Mouse (Mus musculus) E14TG2a.4 (cell line): ENCODE results near the gene Gm5431.
A peak's percentile ranks its signal among the peaks of the same experiment; 100 is the strongest.
"Not testable (repeated sequence)": the region's sequence is repeated elsewhere in the genome, so short reads cannot be mapped to it uniquely, and the experiment has no call there.

Source experiments
- H3K27me3 ChIP-seq: 2 replicates; pipeline ENCODE4 v1.6.1; 2014; ENCODE audit warnings: low read length, control low read depth; ENCODE audit not compliant: insufficient read depth
- H3K36me3 ChIP-seq: 2 replicates; pipeline ENCODE4 v1.6.1; 2014; ENCODE audit warnings: low read length, control low read depth; ENCODE audit not compliant: insufficient read depth
- H3K4me1 ChIP-seq: replicated peaks from 2 replicates; pipeline ENCODE4 v1.6.1; 2014; ENCODE audit warnings: low read depth, low read length, control low read depth
- H3K4me3 ChIP-seq: replicated peaks from 2 replicates; pipeline ENCODE4 v1.5.1; 2014; ENCODE audit warnings: mild to moderate bottlenecking, low read length
- H3K9me3 ChIP-seq: 2 replicates; pipeline ENCODE4 v1.6.1; 2014; ENCODE audit warnings: low read length, control low read depth
- CTCF ChIP-seq: conservative IDR thresholded peaks from 2 replicates; pipeline ENCODE4 v1.5.1; 2014; ENCODE audit warnings: low read length
- NANOG ChIP-seq: IDR thresholded peaks from 2 replicates; pipeline ENCODE4 v1.6.1; 2014; ENCODE audit warnings: borderline replicate concordance, low read length, mixed read lengths
- POU5F1 ChIP-seq: IDR thresholded peaks from 2 replicates; pipeline ENCODE4 v1.6.1; 2014; ENCODE audit warnings: low read length, borderline replicate concordance

Gene Gm5431

DNA sequence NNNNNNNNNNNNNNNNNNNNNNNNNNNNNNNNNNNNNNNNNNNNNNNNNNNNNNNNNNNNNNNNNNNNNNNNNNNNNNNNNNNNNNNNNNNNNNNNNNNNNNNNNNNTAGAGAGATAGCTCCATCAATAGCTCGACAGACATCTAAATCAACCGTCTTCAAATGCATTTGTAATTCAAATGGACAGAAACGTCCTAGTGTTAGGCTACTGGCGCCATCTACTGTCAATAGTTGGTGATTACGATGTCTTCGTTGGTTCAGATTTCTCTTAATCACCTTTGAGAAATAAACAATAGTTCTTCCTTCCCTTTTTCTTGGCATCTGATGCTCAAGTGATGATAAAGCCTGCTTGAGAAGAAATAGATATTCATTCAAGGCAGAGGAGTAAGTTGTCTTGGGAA, 43.0 kb downstream of the Gm5431 start:
- peaks cover 34% of the 10 kb centered on the region for H3K4me1 ChIP-seq
- TF ChIP-seq POU5F1: no peak
- TF ChIP-seq NANOG: no peak
- TF ChIP-seq CTCF: peak; percentile 70
- no peaks in the 10 kb centered on the region for H3K36me3 ChIP-seq
- peaks cover 27% of the 10 kb centered on the region for H3K27me3 ChIP-seq
- H3K4me3 ChIP-seq: peak overlapping the region; percentile 90; the same call in 1 of the 2 replicates
- no peaks in the 10 kb centered on the region for H3K9me3 ChIP-seq

DNA sequence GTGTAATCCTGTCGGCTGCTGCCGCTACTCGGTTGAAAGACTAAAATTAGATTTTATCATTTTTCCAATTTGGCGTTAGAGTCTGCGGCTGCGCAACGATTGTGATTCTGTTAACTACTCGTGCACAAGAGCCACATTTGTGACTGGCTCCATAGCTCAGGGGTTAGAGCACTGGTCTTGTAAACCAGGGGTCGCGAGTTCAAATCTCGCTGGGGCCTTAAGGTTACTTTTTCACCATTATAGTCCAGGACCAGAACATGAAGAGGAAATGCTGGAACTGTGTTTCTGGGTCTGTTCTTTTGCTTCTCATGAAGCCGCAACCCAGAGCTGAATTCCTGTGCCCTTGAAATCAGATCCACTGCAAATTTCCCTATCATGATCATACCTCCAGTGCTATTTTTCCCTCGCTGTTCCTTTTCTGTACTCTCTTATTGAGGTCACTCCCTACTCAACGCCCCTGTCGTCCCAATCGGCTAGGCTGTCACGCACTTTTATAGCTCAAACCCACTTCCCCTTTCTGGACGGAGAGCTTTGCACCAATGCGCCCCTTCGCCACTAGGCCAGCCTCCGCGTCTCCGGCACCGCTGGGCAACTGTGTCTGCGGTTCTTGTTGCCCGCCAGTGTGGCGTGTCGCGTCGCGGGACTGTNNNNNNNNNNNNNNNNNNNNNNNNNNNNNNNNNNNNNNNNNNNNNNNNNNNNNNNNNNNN, 48.4 kb downstream of the Gm5431 start:
- H3K4me1 ChIP-seq: peaks cover 65% of the 10 kb centered on the region
- H3K9me3 ChIP-seq: no peaks in the 10 kb centered on the region
- H3K36me3 ChIP-seq: no peaks in the 10 kb centered on the region
- TF ChIP-seq CTCF (no peak), POU5F1 (no peak), NANOG (no peak)
- peaks cover 51% of the 10 kb centered on the region for H3K27me3 ChIP-seq
- peak overlapping the region; percentile 90 for H3K4me3 ChIP-seq

DNA sequence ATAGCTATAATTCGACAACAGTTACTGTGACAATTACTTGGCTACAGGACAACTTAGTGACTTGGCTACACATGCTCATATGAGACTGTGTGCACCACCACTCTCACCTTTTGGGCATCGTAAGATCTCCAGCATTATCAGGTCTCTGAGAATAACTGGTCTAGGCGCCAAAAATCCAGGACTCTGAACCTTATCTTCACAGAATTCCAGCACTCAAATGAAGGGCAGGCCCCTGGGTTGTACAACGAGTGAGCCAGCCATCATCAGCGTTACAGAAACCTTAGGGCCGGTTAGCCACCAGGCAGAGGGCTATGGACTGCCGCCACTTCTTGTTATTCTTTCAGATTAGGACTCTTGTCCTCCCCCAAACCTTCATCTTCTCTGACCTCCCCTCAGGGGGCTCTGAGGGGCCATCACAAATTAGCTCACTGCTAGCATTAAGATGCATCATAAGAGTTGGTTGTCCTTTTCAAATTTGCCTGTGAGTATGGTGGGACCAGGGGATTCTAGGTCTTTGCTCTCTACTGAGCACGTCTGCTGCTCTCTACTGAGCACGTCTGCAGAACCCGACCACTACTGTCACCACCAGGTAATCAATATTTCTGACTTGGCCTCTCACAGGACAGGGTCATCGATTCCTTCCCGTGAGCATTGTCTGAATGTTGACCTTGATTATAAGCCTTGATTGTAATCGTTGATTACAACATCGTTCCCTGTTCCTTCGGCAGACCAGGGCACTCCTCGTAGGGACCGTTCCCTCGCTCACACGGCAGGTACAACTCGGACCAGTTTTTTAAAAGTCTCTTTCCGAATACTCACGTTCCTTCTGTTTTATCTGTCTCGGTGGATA, 49.2 kb downstream of the Gm5431 start:
- peaks cover 48% of the 10 kb centered on the region for H3K27me3 ChIP-seq
- no peaks in the 10 kb centered on the region for H3K9me3 ChIP-seq
- H3K4me1 ChIP-seq: peaks cover 65% of the 10 kb centered on the region
- peak overlapping the region; percentile 90 for H3K4me3 ChIP-seq
- no peaks in the 10 kb centered on the region for H3K36me3 ChIP-seq
- TF ChIP-seq NANOG (no peak), POU5F1 (no peak), CTCF (no peak)

DNA sequence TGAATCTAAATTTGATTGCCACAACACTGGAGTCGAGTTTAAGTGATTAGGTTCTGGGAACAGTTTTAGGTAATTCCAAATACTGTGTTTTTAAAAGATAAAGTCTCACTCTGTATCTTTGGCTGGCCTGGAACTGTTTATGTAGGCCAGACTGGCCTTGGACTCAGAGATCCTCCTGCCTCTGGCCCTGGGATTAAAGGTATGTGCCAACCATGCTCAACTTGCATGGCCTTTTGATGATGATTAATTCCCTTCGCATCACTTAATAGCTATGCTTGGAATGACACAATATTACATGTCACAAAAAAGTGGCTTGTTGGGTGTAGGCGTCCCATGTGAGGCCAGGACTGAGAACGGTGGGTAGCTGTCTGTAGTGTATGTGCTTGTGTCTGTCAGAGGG, 49.8 kb downstream of the Gm5431 start:
- H3K4me1 ChIP-seq: peaks cover 67% of the 10 kb centered on the region
- TF ChIP-seq NANOG (no peak), CTCF (no peak), POU5F1 (no peak)
- peaks cover 44% of the 10 kb centered on the region for H3K27me3 ChIP-seq
- no peak overlapping the region for H3K4me3 ChIP-seq
- H3K9me3 ChIP-seq: no peaks in the 10 kb centered on the region
- H3K36me3 ChIP-seq: no peaks in the 10 kb centered on the region

DNA sequence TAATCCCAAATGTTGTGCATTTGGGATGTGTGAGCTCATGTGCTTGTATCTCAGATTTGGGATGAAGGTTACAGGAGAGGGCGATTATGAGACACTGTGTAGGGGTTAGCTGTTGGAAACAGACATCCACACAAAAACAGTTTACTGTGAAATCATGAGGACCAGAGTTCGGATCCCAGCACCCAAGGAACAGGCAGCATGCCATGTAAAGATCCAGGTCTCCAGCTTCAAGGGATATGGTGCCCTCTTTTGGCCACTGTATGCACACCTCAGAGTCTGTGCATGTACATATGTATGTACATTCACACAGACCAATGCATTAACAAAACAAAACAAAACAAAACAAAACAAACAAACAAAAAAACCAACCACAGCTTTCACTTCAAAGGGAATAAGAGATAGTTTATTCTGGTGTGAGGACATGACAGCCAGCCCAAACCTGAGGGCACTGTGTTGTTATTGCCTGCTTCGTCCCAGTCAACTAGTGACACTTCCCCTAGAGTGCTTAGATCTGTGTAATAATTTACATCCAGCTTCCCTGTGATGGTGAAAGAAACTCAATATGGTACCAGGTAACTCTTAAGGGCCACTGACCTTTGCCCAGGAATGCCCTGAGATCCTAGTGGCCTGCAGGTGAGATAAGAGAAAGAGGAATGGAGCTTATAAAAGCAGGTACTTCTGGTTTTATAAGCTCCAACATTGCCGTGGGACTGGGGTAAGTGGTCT, 50.6 kb downstream of the Gm5431 start:
- H3K27me3 ChIP-seq: peaks cover 44% of the 10 kb centered on the region
- TF ChIP-seq CTCF (peak; percentile 47), NANOG (no peak), POU5F1 (no peak)
- H3K36me3 ChIP-seq: no peaks in the 10 kb centered on the region
- peaks cover 66% of the 10 kb centered on the region for H3K4me1 ChIP-seq
- no peaks in the 10 kb centered on the region for H3K9me3 ChIP-seq
- no peak overlapping the region for H3K4me3 ChIP-seq

DNA sequence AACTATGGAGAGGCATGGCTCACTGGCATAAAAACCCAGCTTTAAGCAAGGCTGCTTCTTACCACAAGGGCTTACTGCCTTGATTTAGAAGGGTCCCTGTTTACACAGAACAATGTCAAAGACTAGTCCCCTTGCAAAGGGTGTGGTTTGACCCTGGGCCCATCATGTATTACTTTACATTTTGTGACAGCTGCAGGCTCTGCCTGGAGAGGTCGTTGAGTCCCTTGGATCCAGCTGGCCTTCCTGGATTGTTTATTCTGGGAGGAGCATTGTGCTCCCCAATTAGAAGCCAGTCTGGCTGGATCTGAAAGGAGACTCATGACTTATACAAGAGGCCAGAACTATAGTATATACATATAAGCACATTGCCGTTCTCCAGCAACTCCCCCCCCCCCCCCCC, 51.8 kb downstream of the Gm5431 start:
- Histone ChIP-seq H3K4me1 (peaks cover 74% of the 10 kb centered on the region), H3K9me3 (no peaks in the 10 kb centered on the region), H3K36me3 (no peaks in the 10 kb centered on the region), H3K4me3 (peak overlapping the region; percentile 74), H3K27me3 (peaks cover 44% of the 10 kb centered on the region)
- no peak for TF ChIP-seq CTCF
- TF ChIP-seq POU5F1: no peak
- no peak for TF ChIP-seq NANOG

DNA sequence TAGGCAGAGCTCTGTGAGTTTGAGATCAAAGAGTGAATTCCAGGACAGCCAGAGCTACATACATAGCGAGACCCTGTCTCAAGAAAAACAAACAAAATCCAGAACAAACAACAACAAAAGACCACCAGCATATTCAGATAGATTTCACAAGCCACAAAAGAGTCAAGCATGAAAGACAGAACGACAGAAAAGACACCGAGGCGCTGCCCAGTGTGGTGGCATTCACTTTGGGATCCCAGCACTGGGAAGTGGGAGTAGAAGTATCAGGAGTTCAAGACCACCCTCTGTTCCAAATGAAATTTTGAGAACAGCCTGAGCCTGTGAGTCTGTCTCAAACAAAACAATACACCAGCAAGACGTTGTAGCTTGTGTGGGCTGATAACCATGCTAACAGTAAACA, 55.1 kb downstream of the Gm5431 start:
- Histone ChIP-seq H3K4me3 (no peak overlapping the region), H3K4me1 (peaks cover 51% of the 10 kb centered on the region), H3K36me3 (no peaks in the 10 kb centered on the region), H3K9me3 (no peaks in the 10 kb centered on the region), H3K27me3 (peaks cover 21% of the 10 kb centered on the region)
- no peak for TF ChIP-seq CTCF
- TF ChIP-seq NANOG: no peak
- TF ChIP-seq POU5F1: no peak

DNA sequence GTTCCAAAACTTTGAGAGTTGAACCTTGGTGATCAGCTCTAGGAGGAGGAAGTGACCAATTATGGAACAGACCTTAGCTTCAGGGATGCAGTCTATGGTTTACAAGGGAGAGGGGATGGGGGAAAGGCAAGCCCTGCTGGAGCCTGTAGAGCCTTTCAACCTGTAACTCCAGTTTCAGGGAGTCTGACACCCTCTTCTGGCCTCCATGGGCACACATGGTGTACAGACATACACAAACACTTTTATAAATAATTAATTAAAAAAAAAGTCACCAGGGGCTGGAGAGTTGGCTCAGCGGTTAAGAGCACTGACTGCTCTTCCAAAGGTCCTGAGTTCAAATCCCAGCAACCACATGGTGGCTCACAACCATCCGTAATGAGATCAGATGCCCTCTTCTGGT, 55.7 kb downstream of the Gm5431 start:
- H3K4me1 ChIP-seq: peaks cover 51% of the 10 kb centered on the region
- not testable (repeated sequence) for H3K36me3 ChIP-seq

More for the DNA sequence above, 55.7 kb downstream of the Gm5431 start:
- H3K4me3 ChIP-seq, H3K9me3 ChIP-seq: not testable (repeated sequence)
- peaks cover 21% of the 10 kb centered on the region for H3K27me3 ChIP-seq
